Mouse (Mus musculus) CH12.LX (cell line): ENCODE measurements around the gene Slc5a11. TPM values are rescaled to one million over a fixed set of nuclear protein-coding genes. Genes with fewer than 3 reads are reported as not detected.

Source experiments
- DNase-seq: peaks from one replicate; pipeline ENCODE4 v3.0.0-alpha.2; 2013; ENCODE audit errors: extremely low read depth
- H3K27ac ChIP-seq: 2 replicates; pipeline ENCODE4 v1.5.1; 2012; ENCODE audit warnings: low read depth, mild to moderate bottlenecking, control low read depth, moderate library complexity; ENCODE audit not compliant: insufficient read depth
- H3K27me3 ChIP-seq: replicated peaks from 2 replicates; pipeline ENCODE3; 2012; ENCODE audit warnings: inconsistent platforms
- H3K36me3 ChIP-seq, 2 experiments: replicated peaks in 1 of 2; 2 replicates each; pipeline versions ENCODE3 to v1.6.1; 2012; ENCODE audit warnings: inconsistent platforms in 1 of 2, low read length in 1 of 2, mild to moderate bottlenecking in 1 of 2, mixed read lengths in 1 of 2, moderate library complexity in 1 of 2; ENCODE audit not compliant: control insufficient read depth in 1 of 2, insufficient read depth in 1 of 2
- H3K4me1 ChIP-seq, 2 experiments: 2 replicates each; pipeline ENCODE4 v1.6.1; 2012; ENCODE audit warnings: inconsistent platforms in 1 of 2, moderate library complexity in 1 of 2; ENCODE audit not compliant: insufficient read depth in 2 of 2, control insufficient read depth in 1 of 2
- H3K4me2 ChIP-seq: 2 replicates; pipeline ENCODE4 v1.6.1; 2012; ENCODE audit warnings: low read depth, mild to moderate bottlenecking, control low read depth; ENCODE audit not compliant: poor library complexity, insufficient read depth, severe bottlenecking
- H3K4me3 ChIP-seq, 3 experiments: fragments of 150-350 bp in 1 of 3; sonication (generic) in 1 of 3; replicated peaks in 1 of 3; 2 replicates each; pipeline versions ENCODE3 to v1.5.1; 2011 to 2012; ENCODE audit warnings: low read depth in 2 of 3, low read length in 2 of 3, mild to moderate bottlenecking in 2 of 3, moderate library complexity in 2 of 3, control low read depth in 1 of 3, improper control_type of control experiment in 1 of 3, inconsistent platforms in 1 of 3, mixed read lengths in 1 of 3; ENCODE audit not compliant: poor library complexity in 1 of 3
- H3K79me2 ChIP-seq: replicated peaks from 2 replicates; pipeline ENCODE4 v1.6.1; 2012; ENCODE audit warnings: mild to moderate bottlenecking, moderate library complexity; ENCODE audit not compliant: control insufficient read depth, poor library complexity, insufficient read depth, severe bottlenecking; ENCODE audit errors: extremely low read depth
- H3K9ac ChIP-seq: 2 replicates; pipeline ENCODE4 v1.6.1; 2012; ENCODE audit warnings: low read depth, mild to moderate bottlenecking, control low read depth, moderate library complexity; ENCODE audit not compliant: insufficient read depth
- H3K9me3 ChIP-seq: replicated peaks from 2 replicates; pipeline ENCODE3; 2012; ENCODE audit warnings: low read length, inconsistent platforms, mixed read lengths
- BHLHE40 ChIP-seq: IDR thresholded peaks from 2 replicates; pipeline ENCODE4 v1.6.1; 2011; ENCODE audit warnings: mild to moderate bottlenecking, low read depth, low read length, improper control_type of control experiment
- CHD1 ChIP-seq: IDR thresholded peaks from 2 replicates; pipeline ENCODE4 v1.6.1; 2012; ENCODE audit warnings: low read depth, low read length, improper control_type of control experiment, inconsistent platforms
- E2F4 ChIP-seq: IDR thresholded peaks from 2 replicates; pipeline ENCODE4 v1.6.1; 2011; ENCODE audit warnings: low read depth, low read length, improper control_type of control experiment; ENCODE audit not compliant: insufficient replicate concordance
- EP300 ChIP-seq: IDR thresholded peaks from 2 replicates; pipeline ENCODE4 v1.6.1; 2011; ENCODE audit warnings: low read length, improper control_type of control experiment
- GABPA ChIP-seq: IDR thresholded peaks from 2 replicates; pipeline ENCODE4 v1.6.1; 2012; ENCODE audit warnings: low read depth, low read length, improper control_type of control experiment, inconsistent platforms; ENCODE audit not compliant: insufficient replicate concordance
- HCFC1 ChIP-seq: IDR thresholded peaks from 2 replicates; pipeline ENCODE4 v1.6.1; 2012; ENCODE audit warnings: low read depth, mild to moderate bottlenecking, inconsistent platforms, low read length, improper control_type of control experiment
- JUN ChIP-seq: IDR thresholded peaks from 2 replicates; pipeline ENCODE4 v1.6.1; 2011; ENCODE audit warnings: low read depth, mild to moderate bottlenecking, low read length, improper control_type of control experiment, moderate library complexity; ENCODE audit not compliant: insufficient read depth
- JUND ChIP-seq: conservative IDR thresholded peaks from 2 replicates; pipeline ENCODE4 v1.6.1; 2011; ENCODE audit warnings: low read depth, low read length, improper control_type of control experiment
- MAZ ChIP-seq: IDR thresholded peaks from 2 replicates; pipeline ENCODE4 v1.6.1; 2012; ENCODE audit warnings: low read depth, mild to moderate bottlenecking, inconsistent platforms, low read length, improper control_type of control experiment, moderate library complexity
- NELFE ChIP-seq: IDR thresholded peaks from 2 replicates; pipeline ENCODE4 v1.6.1; 2011; ENCODE audit warnings: low read depth, low read length, improper control_type of control experiment
- PAX5 ChIP-seq: IDR thresholded peaks from 2 replicates; pipeline ENCODE4 v1.6.1; 2012; ENCODE audit warnings: low read length, inconsistent platforms, mixed read lengths
- POLR2A ChIP-seq: IDR thresholded peaks from 2 replicates; pipeline ENCODE4 v1.6.1; 2011; ENCODE audit warnings: low read depth, mild to moderate bottlenecking, improper control_type of control experiment, low read length
- POLR2AphosphoS2 ChIP-seq: IDR thresholded peaks from 2 replicates; pipeline ENCODE4 v1.6.1; 2011; ENCODE audit warnings: low read depth, low read length, improper control_type of control experiment
- RAD21 ChIP-seq: IDR thresholded peaks from 2 replicates; pipeline ENCODE4 v1.6.1; 2011; ENCODE audit warnings: low read depth, mild to moderate bottlenecking, low read length, improper control_type of control experiment, moderate library complexity
- SIN3A ChIP-seq: IDR thresholded peaks from 2 replicates; pipeline ENCODE4 v1.6.1; 2012; ENCODE audit warnings: low read length, improper control_type of control experiment, inconsistent platforms
- SMC3 ChIP-seq: IDR thresholded peaks from 2 replicates; pipeline ENCODE4 v1.6.1; 2011; ENCODE audit warnings: low read depth, low read length, improper control_type of control experiment
- TBP ChIP-seq: conservative IDR thresholded peaks from 2 replicates; pipeline ENCODE4 v1.6.1; 2011; ENCODE audit warnings: low read depth, low read length, improper control_type of control experiment
- USF1 ChIP-seq: IDR thresholded peaks from 2 replicates; pipeline ENCODE4 v1.6.1; 2014; ENCODE audit warnings: low read depth, mild to moderate bottlenecking, inconsistent platforms, low read length, improper control_type of control experiment
- ZC3H11A ChIP-seq: IDR thresholded peaks from 2 replicates; pipeline ENCODE4 v1.6.1; 2012; ENCODE audit warnings: low read depth, mild to moderate bottlenecking, inconsistent platforms, low read length, improper control_type of control experiment
- ZKSCAN1 ChIP-seq: IDR thresholded peaks from 2 replicates; pipeline ENCODE4 v1.6.1; 2012; ENCODE audit warnings: low read depth, inconsistent platforms, low read length, improper control_type of control experiment, borderline replicate concordance
- ZNF384 ChIP-seq: IDR thresholded peaks from 2 replicates; pipeline ENCODE4 v1.6.1; 2012; ENCODE audit warnings: low read depth, low read length, improper control_type of control experiment, inconsistent platforms
- dilution Hi-C: fragments of 300-500 bp; cut with MboI; formaldehyde crosslinking; loops from 2 replicates; pipeline ENCODE4 v1.14.3; 2020; ENCODE audit warnings: low sequenced_read_pairs; ENCODE audit not compliant: extremely low pct_unique_long_range_greater_than_20kb, extremely low pct_ligation_motif_present
- in situ Hi-C: fragments of 300-500 bp; cut with MboI; formaldehyde crosslinking; loops from 3 replicates; pipeline ENCODE4 v1.14.3; 2019; ENCODE audit warnings: low sequenced_read_pairs, low pct_ligation_motif_present, low pct_unique_long_range_greater_than_20kb, mixed read lengths
- polyA plus RNA-seq: library from polyadenylated mRNA; unstranded; fragments of >175 nt; gene quantifications from 2 replicates; pipeline ENCODE4 v1.2.1, GENCODE M21; 2012; ENCODE audit warnings: low read depth; ENCODE audit not compliant: insufficient read length
- total RNA-seq, 2 experiments: library from RNA; depleted of rRNA; stranded (reverse); fragments of 300-350 nt in 1 of 2; fragments of >200 nt in 1 of 2; gene quantifications; 2 replicates each; pipeline ENCODE4 v1.2.3; 2012 to 2014

Slc5a11 gene
- total and polyA plus RNA-seq, 3 experiments = 0.38 to 1.3 (median 1.2) TPM

DNA sequence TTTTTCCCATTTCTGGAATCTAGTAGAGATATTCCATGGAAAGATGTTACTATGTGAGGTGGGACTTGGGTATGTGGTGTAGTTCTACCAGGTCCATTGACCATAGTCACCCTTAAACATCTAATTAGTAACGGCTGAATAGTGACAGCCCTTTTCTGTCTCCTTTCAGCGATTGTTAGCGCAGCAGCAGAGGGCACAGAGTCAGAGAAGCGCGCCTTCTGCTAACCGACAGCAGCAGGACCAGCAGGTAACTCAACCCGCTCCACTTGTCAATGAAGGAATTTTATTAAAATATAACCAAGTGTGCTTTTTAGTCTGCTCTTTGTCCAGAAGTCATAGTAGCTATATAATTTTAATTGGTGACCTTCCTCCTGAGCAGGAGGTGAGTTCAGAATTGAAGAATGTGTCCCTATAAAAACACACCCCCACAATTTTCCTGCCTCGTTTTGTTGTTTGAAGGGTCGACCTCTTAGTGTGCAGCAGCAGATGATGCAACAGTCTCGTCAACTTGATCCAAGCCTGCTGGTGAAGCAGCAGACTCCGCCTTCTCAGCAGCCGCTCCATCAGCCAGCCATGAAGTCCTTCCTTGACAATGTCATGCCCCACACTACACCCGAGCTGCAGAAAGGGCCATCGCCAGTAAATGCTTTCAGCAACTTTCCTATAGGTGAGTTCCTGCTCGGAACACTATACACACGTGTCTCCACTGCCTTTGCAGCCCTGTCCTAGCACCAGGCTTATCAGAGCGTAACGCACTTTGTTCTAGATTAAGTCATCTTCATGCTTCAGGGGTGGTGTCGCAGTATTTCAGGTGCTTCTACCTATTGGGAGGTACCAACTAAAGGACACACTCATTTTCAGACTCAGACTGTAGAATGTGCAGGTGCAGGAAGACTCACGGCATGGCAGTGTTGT is 32.5 kb upstream of the Slc5a11 start:
- in situ Hi-C loops = loop anchor here (25.0 kb wide), 1 partner anchor 170 kb away; no protein-coding TSS in a partner anchor
- Histone ChIP-seq H3K4me1 (peaks cover 0 to 13% of the 10 kb centered on the region in 2 experiments; a peak in 2 of 4 replicates), H3K27ac (no peak overlapping the region), H3K36me3 (peaks cover 75 to 96% of the 10 kb centered on the region in 2 experiments), H3K4me2 (no peak overlapping the region), H3K9ac (no peak overlapping the region), H3K79me2 (no peaks in the 10 kb centered on the region), H3K27me3 (no peaks in the 10 kb centered on the region), H3K9me3 (no peaks in the 10 kb centered on the region), H3K4me3 (no peak overlapping the region)
- DNase-seq = no peak
- TF ChIP-seq MAZ (no peak), ZC3H11A (no peak), TBP (no peak), SMC3 (no peak), ZKSCAN1 (no peak)
- dilution Hi-C loops = no loop called here

DNA sequence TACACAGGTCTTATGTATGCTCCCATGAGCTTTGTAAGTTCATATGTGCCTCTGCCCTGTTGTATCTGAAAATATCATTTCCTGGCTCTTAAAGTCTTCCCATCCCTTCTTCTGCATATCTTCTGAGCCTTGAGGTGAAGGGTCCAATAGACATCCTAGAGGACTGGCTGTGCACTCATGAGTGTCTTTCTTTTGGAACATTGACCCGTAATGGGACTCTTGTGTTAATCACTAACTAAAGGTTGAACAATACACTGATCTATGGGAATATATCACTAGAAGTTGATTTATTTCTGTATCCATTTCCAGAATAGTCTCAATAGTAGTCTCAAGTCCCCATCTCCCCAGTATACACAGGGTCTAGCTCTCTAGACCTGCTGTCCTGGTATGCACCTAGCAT is 29.7 kb upstream of the Slc5a11 start:
- Histone ChIP-seq H3K4me2 (no peak overlapping the region), H3K79me2 (no peaks in the 10 kb centered on the region), H3K36me3 (peaks cover 80 to 96% of the 10 kb centered on the region in 2 experiments), H3K4me1 (peaks cover 17 to 41% of the 10 kb centered on the region in 2 experiments), H3K9ac (no peak overlapping the region), H3K4me3 (no peak overlapping the region), H3K27ac (no peak overlapping the region), H3K27me3 (no peaks in the 10 kb centered on the region), H3K9me3 (no peaks in the 10 kb centered on the region)
- TF ChIP-seq JUN = no peak
- TF ChIP-seq ZNF384 = no peak
- TF ChIP-seq POLR2AphosphoS2 = no peak
- TF ChIP-seq POLR2A = no peak
- no peak for TF ChIP-seq PAX5
- no peak for TF ChIP-seq E2F4
- TF ChIP-seq SIN3A = no peak
- no peak for TF ChIP-seq USF1
- TF ChIP-seq HCFC1 = no peak
- TF ChIP-seq JUND = no peak
- no peak for TF ChIP-seq CHD1
- TF ChIP-seq NELFE = no peak
- no peak for TF ChIP-seq GABPA
- TF ChIP-seq RAD21 = no peak
- TF ChIP-seq EP300 = no peak
- no peak for TF ChIP-seq BHLHE40
- dilution Hi-C loops = no loop called here
- in situ Hi-C loops = loop anchor here (25.0 kb wide), 1 partner anchor 173 kb away; no protein-coding TSS in a partner anchor
- no peak for DNase-seq
